Mouse (Mus musculus): ENCODE data around the gene Rnase10.
A peak's percentile ranks its signal among the peaks of the same experiment; 100 is the strongest.
"Not testable (repeated sequence)": the region's sequence is repeated elsewhere in the genome, so short reads cannot be mapped to it uniquely, and the experiment has no call there.

The Rnase10 gene

GRCm38 (mm10) chr14:51009572-51009971 lies 2.0 kb downstream of the Rnase10 start:
- no peak for DNase-seq (ENCODE audit: low spot score in 2 of 2)

GRCm38 (mm10) chr14:51014724-51015123 lies 7.2 kb downstream of the Rnase10 start:
- DNase-seq (ENCODE audit: low spot score in 2 of 2), result not testable (repeated sequence)

GRCm38 (mm10) chr14:51015780-51016179 lies 8.2 kb downstream of the Rnase10 start:
- DNase-seq (ENCODE audit: low spot score in 2 of 2), result no peak

- no peak for DNase-seq (ENCODE audit: low spot score in 2 of 2)
Observed at GRCm38 (mm10) chr14:51017256-51017655, 9.7 kb downstream of the Rnase10 start.

- no peak for DNase-seq (ENCODE audit: low spot score in 2 of 2)
Observed at GRCm38 (mm10) chr14:51023457-51023856, 15.9 kb downstream of the Rnase10 start.

GRCm38 (mm10) chr14:51024820-51025219 lies 17.3 kb downstream of the Rnase10 start:
- no peak for DNase-seq (ENCODE audit: low spot score in 2 of 2)

GRCm38 (mm10) chr14:51026391-51027133 lies 19.0 kb downstream of the Rnase10 start:
- peak; percentile 70 to 72 for DNase-seq (ENCODE audit: low spot score in 2 of 2)

- no peak for DNase-seq (ENCODE audit: low spot score in 2 of 2)
Observed at GRCm38 (mm10) chr14:51027387-51028155, 20.0 kb downstream of the Rnase10 start.

- DNase-seq (ENCODE audit: low spot score in 2 of 2), result no peak
Observed at GRCm38 (mm10) chr14:51035206-51035605, 27.7 kb downstream of the Rnase10 start.

- no peak for DNase-seq (ENCODE audit: low spot score in 2 of 2)
Observed at GRCm38 (mm10) chr14:51036214-51036613, 28.7 kb downstream of the Rnase10 start.

GRCm38 (mm10) chr14:51041769-51042168 lies 34.2 kb downstream of the Rnase10 start, which contains the start of gene Rnase9:
Gene Rnase9 (minus strand): TSS chr14:51041869.
- no peak for DNase-seq (ENCODE audit: low spot score in 2 of 2)

GRCm38 (mm10) chr14:51047846-51048245 lies 40.3 kb downstream of the Rnase10 start:
- no peak for DNase-seq (ENCODE audit: low spot score in 2 of 2)

GRCm38 (mm10) chr14:51050063-51050462 lies 42.5 kb downstream of the Rnase10 start, which contains the start of gene Rnase11:
Gene Rnase11 (minus strand): TSS chr14:51050163.
- DNase-seq (ENCODE audit: low spot score in 2 of 2), result no peak

- no peak for DNase-seq (ENCODE audit: low spot score in 2 of 2)
Observed at GRCm38 (mm10) chr14:51051941-51052340, 44.4 kb downstream of the Rnase10 start.

GRCm38 (mm10) chr14:51053176-51053575 lies 45.6 kb downstream of the Rnase10 start:
- no peak for DNase-seq (ENCODE audit: low spot score in 2 of 2)

- DNase-seq (ENCODE audit: low spot score in 2 of 2), result no peak
Observed at GRCm38 (mm10) chr14:51054243-51055237, 47.0 kb downstream of the Rnase10 start.

- no peak for DNase-seq (ENCODE audit: low spot score in 2 of 2)
Observed at GRCm38 (mm10) chr14:51057401-51057831, 49.9 kb downstream of the Rnase10 start, which contains the start of gene Rnase12. Gene Rnase12 (minus strand): TSS chr14:51057661.

Data from right cerebral cortex, postnatal 10 days (tissue).